Mouse (Mus musculus) erythroid progenitor cell, adult 5-6 weeks (primary cell): ENCODE data around the gene St3gal3. TPM values are rescaled to one million over a fixed set of nuclear protein-coding genes. Genes with fewer than 3 reads are reported as not detected.

Experiments
- ATAC-seq: replicated peaks from 2 replicates; pipeline ENCODE4 v1.8.0; 2016; ENCODE audit warnings: moderate number of reproducible peaks, mild to moderate bottlenecking, moderate TSS enrichment, inconsistent platforms; ENCODE audit not compliant: poor library complexity, low FRiP score, severe bottlenecking
- total RNA-seq, 2 experiments: library from RNA; stranded (forward) in 1 of 2; stranded (reverse) in 1 of 2; fragments of 150-400 nt in 1 of 2; fragments of 186-747, 209-891 nt in 1 of 2; gene quantifications; 2 replicates each; pipeline versions ENCODE4 v1.2.3 to v1.2.4; 2015 to 2017; ENCODE audit warnings: low replicate concordance in 2 of 2

Gene St3gal3
- total RNA-seq, 2 experiments from 2014 or later = 5.4 to 7.3 TPM

GRCm38 (mm10) chr4:117997381-117998269 lies 137.1 kb downstream of the St3gal3 start:
- no peak for ATAC-seq

- no peak for ATAC-seq
These were observed 138.0 kb downstream of the St3gal3 start for GRCm38 (mm10) chr4:117996701-117997100.

- ATAC-seq = no peak
These were observed 139.3 kb downstream of the St3gal3 start for GRCm38 (mm10) chr4:117995461-117995860.

GRCm38 (mm10) chr4:117993421-117993820 lies 141.3 kb downstream of the St3gal3 start:
- ATAC-seq = no peak

GRCm38 (mm10) chr4:117992872-117993271 lies 141.8 kb downstream of the St3gal3 start:
- ATAC-seq = no peak

GRCm38 (mm10) chr4:117992036-117992435 lies 142.7 kb downstream of the St3gal3 start:
- ATAC-seq = no peak

- ATAC-seq = no peak
These were observed 143.6 kb downstream of the St3gal3 start for GRCm38 (mm10) chr4:117991055-117991627.

- ATAC-seq = no peak
These were observed 144.1 kb downstream of the St3gal3 start for GRCm38 (mm10) chr4:117990571-117990970.

- no peak for ATAC-seq
These were observed 144.9 kb downstream of the St3gal3 start for GRCm38 (mm10) chr4:117989801-117990200.

- ATAC-seq = no peak
These were observed 147.9 kb downstream of the St3gal3 start for GRCm38 (mm10) chr4:117986766-117987165.

GRCm38 (mm10) chr4:117984993-117985587 lies 149.6 kb downstream of the St3gal3 start:
- no peak for ATAC-seq

GRCm38 (mm10) chr4:117984206-117984605 lies 150.5 kb downstream of the St3gal3 start:
- no peak for ATAC-seq

- no peak for ATAC-seq
These were observed 152.0 kb downstream of the St3gal3 start for GRCm38 (mm10) chr4:117982706-117983105.

- ATAC-seq = no peak
These were observed 153.2 kb downstream of the St3gal3 start for GRCm38 (mm10) chr4:117981518-117981917.

- ATAC-seq = no peak
These were observed 154.6 kb downstream of the St3gal3 start for GRCm38 (mm10) chr4:117980161-117980560.

GRCm38 (mm10) chr4:117979181-117979580 lies 155.5 kb downstream of the St3gal3 start:
- ATAC-seq = no peak

- ATAC-seq = no peak
These were observed 156.4 kb downstream of the St3gal3 start for GRCm38 (mm10) chr4:117978282-117978681.

GRCm38 (mm10) chr4:117977841-117978240 lies 156.9 kb downstream of the St3gal3 start:
- ATAC-seq = no peak

GRCm38 (mm10) chr4:117977371-117977770 lies 157.3 kb downstream of the St3gal3 start:
- ATAC-seq = no peak

- no peak for ATAC-seq
These were observed 158.9 kb downstream of the St3gal3 start for GRCm38 (mm10) chr4:117975820-117976219.

- ATAC-seq = no peak
These were observed 160.0 kb downstream of the St3gal3 start for GRCm38 (mm10) chr4:117974719-117975118.
